Mouse (Mus musculus) heart, embryonic 10.5 days (tissue): ENCODE measurements at regions not wholly inside any gene's neighbourhood (a gene's known extent, or its start where the extent isn't known, plus 50 kb on each side); places are given as distances from the start of the nearest gene placed in this dataset.

Experiments used
- DNase-seq: peaks from one replicate; pipeline ENCODE4 v3.0.0-alpha.2; 2017; ENCODE audit warnings: low spot score
- H3K27ac ChIP-seq: fragments of 300-500 bp; sonication (generic); 2 replicates; pipeline ENCODE4 v1.5.1; 2016; ENCODE audit warnings: mild to moderate bottlenecking
- H3K27me3 ChIP-seq: fragments of 300-500 bp; sonication (generic); 2 replicates; pipeline ENCODE4 v1.6.1; 2016; ENCODE audit warnings: mild to moderate bottlenecking; ENCODE audit not compliant: poor library complexity, insufficient read depth, severe bottlenecking
- H3K36me3 ChIP-seq: fragments of 300-500 bp; sonication (generic); 2 replicates; pipeline ENCODE4 v1.6.1; 2016; ENCODE audit warnings: mild to moderate bottlenecking, moderate library complexity
- H3K4me1 ChIP-seq: fragments of 300-500 bp; sonication (generic); 2 replicates; pipeline ENCODE4 v1.6.1; 2016; ENCODE audit warnings: mild to moderate bottlenecking
- H3K4me3 ChIP-seq: fragments of 300-500 bp; sonication (generic); 2 replicates; pipeline ENCODE4 v1.5.1; 2016; ENCODE audit warnings: mild to moderate bottlenecking, moderate library complexity
- H3K9me3 ChIP-seq: fragments of 300-500 bp; sonication (generic); 2 replicates; pipeline ENCODE4 v1.6.1; 2016; ENCODE audit warnings: mild to moderate bottlenecking, moderate library complexity
- WGBS: fragments of 180-500 bp; shearing (Covaris S2); methylation state at CpG from one replicate; pipeline ENCODE4 v1.1.7; 2016; 5-methylcytosine and 5-hydroxymethylcytosine counted together

- Histone ChIP-seq H3K27me3 (no peaks in the 10 kb centered on the region), H3K36me3 (no peaks in the 10 kb centered on the region), H3K4me3 (no peak overlapping the region), H3K4me1 (no peaks in the 10 kb centered on the region), H3K9me3 (no peaks in the 10 kb centered on the region), H3K27ac (no peak overlapping the region)
- WGBS: 81% methylated on average over 1 of the region's 1 CpGs
- no peak for DNase-seq
These were observed 63.5 kb upstream of the Tyw5 start for GRCm38 (mm10) chr1:57470356-57470755.

- 59% methylated on average over 1 of the region's 1 CpGs for WGBS
- Histone ChIP-seq H3K27me3 (no peaks in the 10 kb centered on the region), H3K36me3 (no peaks in the 10 kb centered on the region), H3K27ac (no peak overlapping the region), H3K4me3 (no peak overlapping the region), H3K4me1 (no peaks in the 10 kb centered on the region), H3K9me3 (no peaks in the 10 kb centered on the region)
- no peak for DNase-seq
These were observed 65.3 kb upstream of the Tyw5 start for GRCm38 (mm10) chr1:57472235-57472634.

GRCm38 (mm10) chr1:57477725-57478124 lies 70.8 kb upstream of the Tyw5 start:
- no peaks in the 10 kb centered on the region for H3K9me3 ChIP-seq
- no peaks in the 10 kb centered on the region for H3K36me3 ChIP-seq
- H3K27ac ChIP-seq: no peak overlapping the region
- WGBS: 56% methylated on average over 1 of the region's 1 CpGs
- no peaks in the 10 kb centered on the region for H3K27me3 ChIP-seq
- H3K4me3 ChIP-seq: no peak overlapping the region
- peaks cover 4% of the 10 kb centered on the region; the same call in 1 of the 2 replicates for H3K4me1 ChIP-seq
- no peak for DNase-seq

GRCm38 (mm10) chr1:57478151-57478550 lies 71.2 kb upstream of the Tyw5 start:
- peaks cover 4% of the 10 kb centered on the region; the same call in 1 of the 2 replicates for H3K4me1 ChIP-seq
- H3K9me3 ChIP-seq: no peaks in the 10 kb centered on the region
- H3K4me3 ChIP-seq: no peak overlapping the region
- no peaks in the 10 kb centered on the region for H3K27me3 ChIP-seq
- no peaks in the 10 kb centered on the region for H3K36me3 ChIP-seq
- WGBS: 68% methylated on average over 2 of the region's 2 CpGs
- no peak for DNase-seq
- H3K27ac ChIP-seq: no peak overlapping the region

- Histone ChIP-seq H3K4me1 (peaks cover 4% of the 10 kb centered on the region; the same call in 1 of the 2 replicates), H3K27me3 (no peaks in the 10 kb centered on the region), H3K9me3 (no peaks in the 10 kb centered on the region), H3K27ac (no peak overlapping the region), H3K36me3 (no peaks in the 10 kb centered on the region), H3K4me3 (no peak overlapping the region)
- no peak for DNase-seq
- 90% methylated on average over 1 of the region's 1 CpGs for WGBS
These were observed 71.9 kb upstream of the Tyw5 start for GRCm38 (mm10) chr1:57478800-57479199.

GRCm38 (mm10) chr1:57479566-57479965 lies 72.7 kb upstream of the Tyw5 start:
- no peak for DNase-seq
- H3K36me3 ChIP-seq: no peaks in the 10 kb centered on the region
- no peak overlapping the region for H3K27ac ChIP-seq
- H3K4me3 ChIP-seq: no peak overlapping the region
- H3K9me3 ChIP-seq: no peaks in the 10 kb centered on the region
- 57% methylated on average over 4 of the region's 4 CpGs for WGBS
- no peaks in the 10 kb centered on the region for H3K27me3 ChIP-seq
- H3K4me1 ChIP-seq: peaks cover 4% of the 10 kb centered on the region; the same call in 1 of the 2 replicates

GRCm38 (mm10) chr1:57489176-57489575 lies 82.3 kb upstream of the Tyw5 start:
- WGBS: 83% methylated on average over 2 of the region's 2 CpGs
- Histone ChIP-seq H3K27ac (no peak overlapping the region), H3K36me3 (no peaks in the 10 kb centered on the region), H3K27me3 (no peaks in the 10 kb centered on the region), H3K9me3 (no peaks in the 10 kb centered on the region), H3K4me1 (no peaks in the 10 kb centered on the region), H3K4me3 (no peak overlapping the region)
- peak; percentile 6 for DNase-seq

- DNase-seq: peak; percentile 66
- H3K4me3 ChIP-seq: no peak overlapping the region
- WGBS: 77% methylated on average over 6 of the region's 6 CpGs
- no peaks in the 10 kb centered on the region for H3K36me3 ChIP-seq
- no peaks in the 10 kb centered on the region for H3K4me1 ChIP-seq
- no peaks in the 10 kb centered on the region for H3K27me3 ChIP-seq
- H3K9me3 ChIP-seq: no peaks in the 10 kb centered on the region
- no peak overlapping the region for H3K27ac ChIP-seq
These were observed 82.7 kb upstream of the Tyw5 start for GRCm38 (mm10) chr1:57489588-57489987.

- Histone ChIP-seq H3K27ac (no peak overlapping the region), H3K27me3 (no peaks in the 10 kb centered on the region), H3K36me3 (no peaks in the 10 kb centered on the region), H3K4me1 (no peaks in the 10 kb centered on the region), H3K4me3 (no peak overlapping the region), H3K9me3 (no peaks in the 10 kb centered on the region)
- 65% methylated on average over 4 of the region's 4 CpGs for whole genome bisulfite sequencing
- peak; percentile 28 for DNase-seq
These were observed 83.1 kb upstream of the Tyw5 start for GRCm38 (mm10) chr1:57490021-57490420.

- peak; percentile 58 for DNase-seq
- H3K36me3 ChIP-seq: no peaks in the 10 kb centered on the region
- 59% methylated on average over 2 of the region's 2 CpGs for WGBS
- no peaks in the 10 kb centered on the region for H3K4me1 ChIP-seq
- no peaks in the 10 kb centered on the region for H3K27me3 ChIP-seq
- no peak overlapping the region for H3K27ac ChIP-seq
- no peak overlapping the region for H3K4me3 ChIP-seq
- H3K9me3 ChIP-seq: no peaks in the 10 kb centered on the region
These were observed 85.8 kb upstream of the Tyw5 start for GRCm38 (mm10) chr1:57492696-57493095.

- Histone ChIP-seq H3K27ac (no peak overlapping the region), H3K4me1 (no peaks in the 10 kb centered on the region), H3K36me3 (no peaks in the 10 kb centered on the region), H3K4me3 (no peak overlapping the region), H3K9me3 (no peaks in the 10 kb centered on the region), H3K27me3 (no peaks in the 10 kb centered on the region)
- 76% methylated on average over 8 of the region's 8 CpGs for WGBS
- no peak for DNase-seq
These were observed 90.7 kb upstream of the Tyw5 start for GRCm38 (mm10) chr1:57497489-57498037.

- no peaks in the 10 kb centered on the region for H3K9me3 ChIP-seq
- no peak overlapping the region for H3K27ac ChIP-seq
- no peak overlapping the region for H3K4me3 ChIP-seq
- no peak for DNase-seq
- no peaks in the 10 kb centered on the region for H3K4me1 ChIP-seq
- H3K36me3 ChIP-seq: no peaks in the 10 kb centered on the region
- no peaks in the 10 kb centered on the region for H3K27me3 ChIP-seq
- 60% methylated on average over 9 of the region's 9 CpGs for WGBS
These were observed 103.6 kb upstream of the Tyw5 start for GRCm38 (mm10) chr1:57510359-57511120.

- no peaks in the 10 kb centered on the region for H3K9me3 ChIP-seq
- DNase-seq: no peak
- no peak overlapping the region for H3K27ac ChIP-seq
- H3K4me3 ChIP-seq: no peak overlapping the region
- no peaks in the 10 kb centered on the region for H3K4me1 ChIP-seq
- H3K36me3 ChIP-seq: no peaks in the 10 kb centered on the region
- H3K27me3 ChIP-seq: no peaks in the 10 kb centered on the region
- 81% methylated on average over 2 of the region's 2 CpGs for WGBS
These were observed 105.0 kb upstream of the Tyw5 start for GRCm38 (mm10) chr1:57511902-57512301.
